ENCODE assay signal across 32 mouse cellular contexts in genomic region chr9:46214276-46214675, GRCm38 (mm10). TPM values are rescaled to one million over a fixed set of nuclear protein-coding genes. Genes with fewer than 3 reads are reported as not detected.
DNase-seq lines count a peak whose midpoint lies in the region; ATAC-seq and TF ChIP-seq lines count a peak whose summit lies in the region.
"Had no signal": no experiment of that assay in that cellular context is flagged by ENCODE, and none has a peak within 500 bp of the region (broad histone marks: within the 10 kb centered on the region; RNA-seq: fewer than 3 reads in every experiment).

No protein-coding gene starts in this region.

- 19% methylated on average over 4 of the region's 4 CpGs for WGBS in liver, adult 2 months
- 41% methylated on average over 4 of the region's 4 CpGs for WGBS in lung, adult 2 months
- 77% methylated on average over 4 of the region's 4 CpGs for WGBS in liver, embryonic 15.5 days (ENCODE audit: insufficient replicate concordance)
- WGBS in midbrain, embryonic 10.5 days: 91% methylated on average over 4 of the region's 4 CpGs

- H3K9ac ChIP-seq in liver, adult 2 months (ENCODE audit: low read depth, low read length): peak overlapping the region; percentile 41
- H3K9ac ChIP-seq in liver, embryonic 15.5 days: no peak overlapping the region
- H3K9ac ChIP-seq: embryonic facial prominence, embryonic 12.5 days; embryonic facial prominence, embryonic 15.5 days; forebrain, embryonic 13.5 days; hindbrain, embryonic 12.5 days; hindbrain, embryonic 15.5 days had no signal

- TF ChIP-seq CTCF in liver, adult 2 months (IDR thresholded peaks at IDR 0.05; ENCODE audit: low read depth, low read length): no peak
- no peak for TF ChIP-seq CTCF in lung, adult 2 months (IDR thresholded peaks at IDR 0.05; ENCODE audit: insufficient read depth, low read length)
- no peak for TF ChIP-seq CTCF in left cerebral cortex, adult 2 months (IDR thresholded peaks at IDR 0.05)

- H3K4me3 ChIP-seq in liver, adult 2 months (ENCODE audit: insufficient read depth, low read depth, low read length): no peak overlapping the region
- no peak overlapping the region for H3K4me3 ChIP-seq in lung, adult 2 months (replicated peaks; ENCODE audit: extremely low read depth, low read depth, low read length)
- no peak overlapping the region for H3K4me3 ChIP-seq in liver, embryonic 15.5 days (replicated peaks)
- H3K4me3 ChIP-seq in midbrain, embryonic 10.5 days: no peak overlapping the region
- H3K4me3 ChIP-seq in left cerebral cortex, adult 2 months: no peak overlapping the region
- H3K4me3 ChIP-seq: embryonic facial prominence, embryonic 12.5 days; embryonic facial prominence, embryonic 15.5 days; forebrain, embryonic 13.5 days; hindbrain, embryonic 12.5 days; hindbrain, embryonic 15.5 days had no signal

- no peak for ATAC-seq in liver, embryonic 15.5 days (ENCODE audit: insufficient read depth)
- ATAC-seq: forebrain, embryonic 13.5 days; forebrain, embryonic 16.5 days had no signal

- H3K4me2 ChIP-seq in liver, embryonic 15.5 days: no peak overlapping the region
- H3K4me2 ChIP-seq: embryonic facial prominence, embryonic 12.5 days; embryonic facial prominence, embryonic 15.5 days; forebrain, embryonic 13.5 days; heart, embryonic 11.5 days; hindbrain, embryonic 12.5 days; hindbrain, embryonic 15.5 days had no signal

- no peaks in the 10 kb centered on the region for H3K9me3 ChIP-seq in liver, embryonic 15.5 days (replicated peaks)
- H3K9me3 ChIP-seq in midbrain, embryonic 10.5 days (replicated peaks): no peaks in the 10 kb centered on the region
- H3K9me3 ChIP-seq: embryonic facial prominence, embryonic 12.5 days; embryonic facial prominence, embryonic 15.5 days; forebrain, embryonic 13.5 days; hindbrain, embryonic 12.5 days; hindbrain, embryonic 15.5 days had no signal

- peaks cover 31% of the 10 kb centered on the region for H3K4me1 ChIP-seq in liver, adult 2 months (ENCODE audit: control insufficient read depth, insufficient read depth, low read length)
- no peaks in the 10 kb centered on the region; the same call in 1 of the 2 replicates for H3K4me1 ChIP-seq in lung, adult 2 months (ENCODE audit: control insufficient read depth, insufficient read depth, low read length)
- H3K4me1 ChIP-seq in liver, embryonic 15.5 days (replicated peaks): peaks cover 45% of the 10 kb centered on the region
- H3K4me1 ChIP-seq in midbrain, embryonic 10.5 days: peaks cover 20% of the 10 kb centered on the region
- H3K4me1 ChIP-seq: embryonic facial prominence, embryonic 12.5 days; embryonic facial prominence, embryonic 15.5 days; forebrain, embryonic 13.5 days; hindbrain, embryonic 12.5 days; hindbrain, embryonic 15.5 days had no signal

- TF ChIP-seq POLR2A in liver, adult 2 months (IDR thresholded peaks at IDR 0.05; ENCODE audit: extremely low read depth, insufficient read depth, low read length): no peak
- TF ChIP-seq POLR2A in lung, adult 2 months (IDR thresholded peaks at IDR 0.05; ENCODE audit: borderline replicate concordance, extremely low read depth, low read depth, low read length): no peak

- no peaks in the 10 kb centered on the region for H3K79me2 ChIP-seq in liver, adult 2 months (ENCODE audit: control insufficient read depth, insufficient read depth, low read length)

- intact Hi-C loops in left cerebral cortex, adult 2 months (cut with DNase I): no loop called here

- peak overlapping the region; percentile 97 for H3K27ac ChIP-seq in liver, adult 2 months (replicated peaks; ENCODE audit: insufficient read depth, low read depth, low read length)
- 0 out of 2 replicates have a peak overlapping the region, but pooled peaks have one; percentile 79 for H3K27ac ChIP-seq in liver, embryonic 15.5 days (replicated peaks)
- no peak overlapping the region for H3K27ac ChIP-seq in midbrain, embryonic 10.5 days (replicated peaks)
- H3K27ac ChIP-seq in left cerebral cortex, adult 2 months: no peak overlapping the region
- H3K27ac ChIP-seq: embryonic facial prominence, embryonic 12.5 days; embryonic facial prominence, embryonic 15.5 days; forebrain, embryonic 13.5 days; hindbrain, embryonic 12.5 days; hindbrain, embryonic 15.5 days had no signal

- H3K27me3 ChIP-seq in liver, adult 2 months (ENCODE audit: control insufficient read depth, insufficient read depth, low read length): no peaks in the 10 kb centered on the region
- no peaks in the 10 kb centered on the region for H3K27me3 ChIP-seq in liver, embryonic 15.5 days
- no peaks in the 10 kb centered on the region for H3K27me3 ChIP-seq in midbrain, embryonic 10.5 days (ENCODE audit: low read depth, poor library complexity, severe bottlenecking)
- H3K27me3 ChIP-seq: embryonic facial prominence, embryonic 12.5 days; embryonic facial prominence, embryonic 15.5 days; forebrain, embryonic 13.5 days; hindbrain, embryonic 12.5 days; hindbrain, embryonic 15.5 days; Patski had no signal

- peak; percentile 64 for DNase-seq in liver, adult 2 months (ENCODE audit: extremely low read depth, low read depth, low spot score)
- no peak for DNase-seq in liver
- peak; percentile 16 for DNase-seq in lung, postnatal 25 days (ENCODE audit: low spot score)
- no peak for DNase-seq in lung, adult 2 months
- peak; percentile 92 for DNase-seq in fat pad, adult 2 months (ENCODE audit: extremely low read depth, low read depth, low spot score)
- DNase-seq in midbrain, embryonic 10.5 days (ENCODE audit: low spot score): no peak
- no peak for DNase-seq in left cerebral cortex, adult 2 months (ENCODE audit: extremely low spot score in 1 of 2, low spot score in 2 of 2)
- DNase-seq: adrenal gland, postnatal 10 days; adrenal gland, postnatal 36 days; cerebellum, adult 11 months; cerebellum, adult 2 months; cerebellum, adult 9-11 months; cerebellum, postnatal 25 days; gastrocnemius, postnatal 10 days; gastrocnemius, postnatal 36 days had no signal

- H3K36me3 ChIP-seq in liver, adult 2 months (ENCODE audit: control insufficient read depth, insufficient read depth, low read length): peaks cover 4% of the 10 kb centered on the region; the same call in 1 of the 2 replicates
- peaks cover 25% of the 10 kb centered on the region for H3K36me3 ChIP-seq in liver, embryonic 15.5 days (replicated peaks)
- peaks cover 64% of the 10 kb centered on the region for H3K36me3 ChIP-seq in midbrain, embryonic 10.5 days

RNA-seq across cellular contexts. Expression of gene Apoa1, which starts 14.1 kb away (rescaled TPM):
- total RNA-seq in liver, adult 2 months (2014; rRNA removed): 4,768 and 8,294 TPM in 2 replicates
- polyA plus RNA-seq in liver, adult 2 months (2012; rRNA removed): 7,598 and 8,406 TPM in 2 replicates
- 2.0 and 3.2 TPM in 2 replicates for polyA plus RNA-seq in lung, adult 2 months (2012; rRNA removed)
- 5,098 and 5,983 TPM in 2 replicates for polyA plus RNA-seq in liver, embryonic 15.5 days (2015; fragmentation: Nextera tagmentation; extraction: Ambion mirVana)
- 0.65 and 1.2 TPM in 2 replicates for polyA plus RNA-seq in midbrain, embryonic 10.5 days (2016; fragmentation: Nextera tagmentation; extraction: Ambion mirVana)
- total RNA-seq in left cerebral cortex, adult 2 months (2021): not detected
- total RNA-seq: common myeloid progenitor, adult 5-6 weeks; heart, adult 8-10 months; heart, postnatal 25 days; hematopoietic stem cell, adult 5-6 weeks had no signal
- polyA plus RNA-seq: Patski had no signal

RNA-seq across cellular contexts. Expression of gene Apoc3, which starts 21.2 kb away (rescaled TPM):
- total RNA-seq in liver, adult 2 months (2014; rRNA removed): 2,319 and 2,365 TPM in 2 replicates
- 8,710 and 9,739 TPM in 2 replicates for polyA plus RNA-seq in liver, adult 2 months (2012; rRNA removed)
- 1.8 and 2.6 TPM in 2 replicates for polyA plus RNA-seq in lung, adult 2 months (2012; rRNA removed)
- 6.6 and 6.8 TPM in 2 replicates for polyA plus RNA-seq in liver, embryonic 15.5 days (2015; fragmentation: Nextera tagmentation; extraction: Ambion mirVana)
- polyA plus RNA-seq in midbrain, embryonic 10.5 days (2016; fragmentation: Nextera tagmentation; extraction: Ambion mirVana): not detected in 2 replicates
- total RNA-seq in left cerebral cortex, adult 2 months (2021): 1 to 10 TPM; 1.2 to 2.1 TPM
- total RNA-seq: common myeloid progenitor, adult 5-6 weeks; ES-E14; gastrocnemius, postnatal 10 days; heart, adult 8-10 months; heart, postnatal 25 days; hematopoietic stem cell, adult 5-6 weeks had no signal
- polyA plus RNA-seq: embryonic facial prominence, embryonic 12.5 days; embryonic facial prominence, embryonic 15.5 days; forebrain, embryonic 13.5 days; forebrain, embryonic 16.5 days; heart, embryonic 11.5 days; heart, embryonic 14.5 days; heart, postnatal 0 days; hindbrain, embryonic 12.5 days; hindbrain, embryonic 15.5 days; Patski had no signal

RNA-seq across cellular contexts. Expression of gene Apoa4, which starts 26.2 kb away (rescaled TPM):
- 187 and 323 TPM in 2 replicates for total RNA-seq in liver, adult 2 months (2014; rRNA removed)
- 177 and 239 TPM in 2 replicates for polyA plus RNA-seq in liver, adult 2 months (2012; rRNA removed)
- polyA plus RNA-seq in lung, adult 2 months (2012; rRNA removed): 0.09 and 0.30 TPM in 2 replicates
- 0.33 TPM in 2 replicates for polyA plus RNA-seq in liver, embryonic 15.5 days (2015; fragmentation: Nextera tagmentation; extraction: Ambion mirVana)
- not detected in 2 replicates for polyA plus RNA-seq in midbrain, embryonic 10.5 days (2016; fragmentation: Nextera tagmentation; extraction: Ambion mirVana)
- total RNA-seq in left cerebral cortex, adult 2 months (2021): not detected
- total RNA-seq: common myeloid progenitor, adult 5-6 weeks; ES-E14; gastrocnemius, adult 18-20 months; gastrocnemius, postnatal 10 days; gastrocnemius, postnatal 36 days; heart, adult 8-10 months; heart, postnatal 25 days; hematopoietic stem cell, adult 5-6 weeks had no signal
- polyA plus RNA-seq: embryonic facial prominence, embryonic 12.5 days; forebrain, embryonic 16.5 days; heart, embryonic 11.5 days; heart, embryonic 14.5 days; heart, postnatal 0 days; hindbrain, embryonic 12.5 days; hindbrain, embryonic 15.5 days; Patski had no signal

RNA-seq across cellular contexts. Expression of gene Apoa5, which starts 54.2 kb away (rescaled TPM):
- total RNA-seq in liver, adult 2 months (2014; rRNA removed): 771 and 1,014 TPM in 2 replicates
- 2,298 and 3,079 TPM in 2 replicates for polyA plus RNA-seq in liver, adult 2 months (2012; rRNA removed)
- 0.25 and 0.67 TPM in 2 replicates for polyA plus RNA-seq in lung, adult 2 months (2012; rRNA removed)
- 0.69 and 1.3 TPM in 2 replicates for polyA plus RNA-seq in liver, embryonic 15.5 days (2015; fragmentation: Nextera tagmentation; extraction: Ambion mirVana)
- polyA plus RNA-seq in midbrain, embryonic 10.5 days (2016; fragmentation: Nextera tagmentation; extraction: Ambion mirVana): not detected in 2 replicates
- total RNA-seq in left cerebral cortex, adult 2 months (2021): not detected
- total RNA-seq: common myeloid progenitor, adult 5-6 weeks; gastrocnemius, postnatal 10 days; heart, adult 8-10 months; heart, postnatal 25 days; hematopoietic stem cell, adult 5-6 weeks had no signal
- polyA plus RNA-seq: cerebellum, adult 2 months; embryonic facial prominence, embryonic 12.5 days; embryonic facial prominence, embryonic 15.5 days; forebrain, embryonic 13.5 days; forebrain, embryonic 16.5 days; heart, embryonic 11.5 days; heart, embryonic 14.5 days; heart, postnatal 0 days; hindbrain, embryonic 15.5 days; Patski had no signal

RNA-seq across cellular contexts. Expression of gene Zpr1, which starts 58.6 kb away (rescaled TPM):
- 25.9 and 42.4 TPM in 2 replicates for total RNA-seq in liver, adult 2 months (2014; rRNA removed)
- polyA plus RNA-seq in liver, adult 2 months (2012; rRNA removed): 19.5 and 23.0 TPM in 2 replicates
- 15.4 and 16.2 TPM in 2 replicates for polyA plus RNA-seq in lung, adult 2 months (2012; rRNA removed)
- 23.4 and 27.4 TPM in 2 replicates for polyA plus RNA-seq in liver, embryonic 15.5 days (2015; fragmentation: Nextera tagmentation; extraction: Ambion mirVana)
- polyA plus RNA-seq in midbrain, embryonic 10.5 days (2016; fragmentation: Nextera tagmentation; extraction: Ambion mirVana): 62.6 and 69.2 TPM in 2 replicates
- total RNA-seq in left cerebral cortex, adult 2 months (2021): 10 to 100 TPM; 38.6 to 38.9 TPM

Comparison
In these comparisons a context has a peak if more than half of its experiments do, and no peak if none do; other contexts are left out.
1. DNase-seq: peak in liver, adult 2 months (single experiment), lung, postnatal 25 days (single experiment) and fat pad, adult 2 months (single experiment); none in liver (single experiment), lung, adult 2 months (single experiment), midbrain, embryonic 10.5 days (single experiment) and left cerebral cortex, adult 2 months (0 of 2).
2. RNA of gene Apoc3, which starts 21.2 kb away (polyA plus RNA-seq): 8,710 to 9,739 TPM in liver, adult 2 months; 6.6 to 6.8 TPM in liver, embryonic 15.5 days, 1.8 to 2.6 TPM in lung, adult 2 months and not detected in midbrain, embryonic 10.5 days; every median in the first group is over 1,000 times any median in the second.
3. RNA of gene Apoa4, which starts 26.2 kb away (polyA plus RNA-seq): 177 to 239 TPM in liver, adult 2 months; 0.33 TPM in liver, embryonic 15.5 days, 0.09 to 0.30 TPM in lung, adult 2 months and not detected in midbrain, embryonic 10.5 days; every median in the first group is over 100 times any median in the second.
4. H3K27ac ChIP-seq: peak in liver, adult 2 months (single experiment) and liver, embryonic 15.5 days (single experiment); none in midbrain, embryonic 10.5 days (single experiment) and left cerebral cortex, adult 2 months (single experiment).
5. RNA of gene Apoa1, which starts 14.1 kb away (polyA plus RNA-seq): 7,598 to 8,406 TPM in liver, adult 2 months and 5,098 to 5,983 TPM in liver, embryonic 15.5 days; 2.0 to 3.2 TPM in lung, adult 2 months and 0.65 to 1.2 TPM in midbrain, embryonic 10.5 days; every median in the first group is over 1,000 times any median in the second.